Mouse (Mus musculus): ENCODE measurements around the gene Rsph14. TPM values are rescaled to one million over a fixed set of nuclear protein-coding genes. Genes with fewer than 3 reads are reported as not detected.
A peak's percentile ranks its signal among the peaks of the same experiment; 100 is the strongest.

Rsph14 gene
- polyA plus RNA-seq, 1 experiment from 2014 or later: not detected

DNA sequence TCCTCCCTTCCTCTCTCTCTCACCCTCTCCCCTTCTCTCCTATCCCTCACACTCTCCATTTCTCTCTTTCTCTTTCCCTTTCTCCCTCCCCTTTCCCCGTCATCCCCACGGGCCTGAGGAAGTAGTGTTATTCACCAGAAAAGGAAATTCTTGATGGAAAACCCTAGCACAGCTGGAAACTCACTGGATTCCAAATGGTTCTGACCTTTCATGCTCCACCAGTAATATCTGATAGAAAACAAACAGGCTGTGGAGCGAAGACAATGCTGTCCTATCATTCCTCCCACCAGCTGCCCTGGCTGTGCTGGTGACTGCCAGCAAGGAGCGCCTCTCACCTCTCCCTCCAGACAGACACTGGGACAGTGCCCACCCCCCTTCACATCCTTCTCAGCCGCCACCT, 37.5 kb downstream of the Rsph14 start:
- H3K27ac ChIP-seq (ENCODE audit: low read depth, low read length): peak overlapping the region; percentile 30; the same call in 1 of the 2 replicates
- H3K36me3 ChIP-seq (ENCODE audit: control insufficient read depth, insufficient read depth, low read length): no peaks in the 10 kb centered on the region
- peak overlapping the region; percentile 64 for H3K4me2 ChIP-seq
- H3K9me3 ChIP-seq (replicated peaks; ENCODE audit: control insufficient read depth, low read length): no peaks in the 10 kb centered on the region
- WGBS (ENCODE audit: insufficient replicate concordance): 11% methylated on average over 5 of the region's 5 CpGs
- peaks cover 14% of the 10 kb centered on the region for H3K4me1 ChIP-seq (ENCODE audit: control insufficient read depth, insufficient read depth, low read length)
- H3K9ac ChIP-seq (ENCODE audit: low read depth, low read length): no peak overlapping the region
- H3K27me3 ChIP-seq (ENCODE audit: control insufficient read depth, insufficient read depth, low read length): peaks cover 8% of the 10 kb centered on the region; the same call in 1 of the 2 replicates
- H3K4me3 ChIP-seq (ENCODE audit: low read depth, low read length): peak overlapping the region; percentile 27; the same call in 1 of the 2 replicates
- ATAC-seq (replicated peaks; ENCODE audit: insufficient number of reproducible peaks, low FRiP score, low TSS enrichment): no peak

GRCm38 (mm10) chr10:74990584-74991322, 41.6 kb downstream of the Rsph14 start:
- no peak overlapping the region; the same call in 1 of the 2 replicates for H3K4me3 ChIP-seq (ENCODE audit: low read depth, low read length)
- H3K9me3 ChIP-seq (replicated peaks; ENCODE audit: control insufficient read depth, low read length): no peaks in the 10 kb centered on the region
- H3K36me3 ChIP-seq (ENCODE audit: control insufficient read depth, insufficient read depth, low read length): no peaks in the 10 kb centered on the region
- peak overlapping the region; percentile 54; the same call in 1 of the 2 replicates for H3K9ac ChIP-seq (ENCODE audit: low read depth, low read length)
- ATAC-seq (replicated peaks; ENCODE audit: insufficient number of reproducible peaks, low FRiP score, low TSS enrichment): no peak
- no peak overlapping the region for H3K27ac ChIP-seq (ENCODE audit: low read depth, low read length)
- 39% methylated on average over 26 of the region's 26 CpGs for WGBS (ENCODE audit: insufficient replicate concordance)
- H3K4me2 ChIP-seq: peak overlapping the region; percentile 51
- H3K4me1 ChIP-seq (ENCODE audit: control insufficient read depth, insufficient read depth, low read length): peaks cover 21% of the 10 kb centered on the region
- peaks cover 8% of the 10 kb centered on the region; the same call in 1 of the 2 replicates for H3K27me3 ChIP-seq (ENCODE audit: control insufficient read depth, insufficient read depth, low read length)

GRCm38 (mm10) chr10:74989814-74990213, 42.6 kb downstream of the Rsph14 start:
- H3K36me3 ChIP-seq (ENCODE audit: control insufficient read depth, insufficient read depth, low read length): no peaks in the 10 kb centered on the region
- ATAC-seq (replicated peaks; ENCODE audit: insufficient number of reproducible peaks, low FRiP score, low TSS enrichment): no peak
- H3K27me3 ChIP-seq (ENCODE audit: control insufficient read depth, insufficient read depth, low read length): peaks cover 8% of the 10 kb centered on the region; the same call in 1 of the 2 replicates
- H3K9ac ChIP-seq (ENCODE audit: low read depth, low read length): no peak overlapping the region
- H3K27ac ChIP-seq (ENCODE audit: low read depth, low read length): no peak overlapping the region
- 66% methylated on average over 4 of the region's 4 CpGs for WGBS (ENCODE audit: insufficient replicate concordance)
- no peak overlapping the region for H3K4me2 ChIP-seq
- peaks cover 16% of the 10 kb centered on the region for H3K4me1 ChIP-seq (ENCODE audit: control insufficient read depth, insufficient read depth, low read length)
- no peaks in the 10 kb centered on the region for H3K9me3 ChIP-seq (replicated peaks; ENCODE audit: control insufficient read depth, low read length)
- no peak overlapping the region for H3K4me3 ChIP-seq (ENCODE audit: low read depth, low read length)

DNA sequence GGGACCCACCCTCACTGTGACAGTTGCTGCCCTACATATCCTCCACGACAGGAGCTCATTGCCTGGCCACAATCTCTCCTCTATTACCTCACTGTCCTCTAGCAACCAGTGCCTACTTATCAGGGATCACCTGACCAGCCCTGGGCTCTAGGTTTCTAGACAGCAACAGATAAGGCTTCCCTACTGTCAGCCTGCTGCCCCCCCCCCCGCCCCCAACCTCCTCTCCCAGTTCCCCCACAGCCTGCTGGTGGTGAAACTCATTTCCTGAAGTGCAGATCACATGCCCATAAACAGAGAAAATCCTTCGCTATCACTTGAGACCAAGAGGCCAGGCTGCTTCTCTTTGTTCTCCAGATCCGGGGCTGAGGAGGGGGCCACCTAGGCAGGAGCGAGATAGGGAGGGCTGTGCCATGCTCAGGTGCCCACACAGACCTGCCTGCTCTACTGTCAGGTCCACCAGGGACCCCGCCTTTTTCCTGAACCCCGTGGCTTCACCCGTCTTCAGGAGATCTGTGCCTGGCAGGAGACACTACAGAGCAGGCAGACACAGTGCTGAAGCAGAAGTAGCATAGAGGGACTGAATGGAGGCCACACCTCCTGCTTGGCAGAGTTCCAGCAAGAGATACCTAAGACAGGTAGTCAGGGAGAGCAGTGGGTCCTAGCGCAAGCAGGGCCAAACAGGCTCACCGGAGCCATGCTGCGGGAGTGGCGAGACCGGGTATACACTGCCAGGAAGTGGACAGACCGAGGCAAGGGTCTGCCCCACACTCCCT, 44.5 kb downstream of the Rsph14 start:
- no peak overlapping the region for H3K27ac ChIP-seq (ENCODE audit: low read depth, low read length)
- peak; percentile 14; the same call in 1 of the 2 replicates for ATAC-seq (replicated peaks; ENCODE audit: insufficient number of reproducible peaks, low FRiP score, low TSS enrichment)
- H3K36me3 ChIP-seq (ENCODE audit: control insufficient read depth, insufficient read depth, low read length): no peaks in the 10 kb centered on the region
- H3K27me3 ChIP-seq (ENCODE audit: control insufficient read depth, insufficient read depth, low read length): peaks cover 8% of the 10 kb centered on the region; the same call in 1 of the 2 replicates
- WGBS (ENCODE audit: insufficient replicate concordance): 48% methylated on average over 14 of the region's 14 CpGs
- H3K9me3 ChIP-seq (replicated peaks; ENCODE audit: control insufficient read depth, low read length): no peaks in the 10 kb centered on the region
- H3K4me2 ChIP-seq: peak overlapping the region; percentile 38; the same call in 1 of the 2 replicates
- peaks cover 12% of the 10 kb centered on the region for H3K4me1 ChIP-seq (ENCODE audit: control insufficient read depth, insufficient read depth, low read length)
- H3K4me3 ChIP-seq (ENCODE audit: low read depth, low read length): no peak overlapping the region
- H3K9ac ChIP-seq (ENCODE audit: low read depth, low read length): no peak overlapping the region; the same call in 1 of the 2 replicates

- H3K4me1 ChIP-seq (ENCODE audit: control insufficient read depth, insufficient read depth, low read length): peaks cover 9% of the 10 kb centered on the region
- no peak for ATAC-seq (replicated peaks; ENCODE audit: insufficient number of reproducible peaks, low FRiP score, low TSS enrichment)
- H3K27ac ChIP-seq (ENCODE audit: low read depth, low read length): no peak overlapping the region
- no peaks in the 10 kb centered on the region for H3K9me3 ChIP-seq (replicated peaks; ENCODE audit: control insufficient read depth, low read length)
- 64% methylated on average over 8 of the region's 8 CpGs for WGBS (ENCODE audit: insufficient replicate concordance)
- no peak overlapping the region for H3K4me2 ChIP-seq
- peaks cover 12% of the 10 kb centered on the region for H3K27me3 ChIP-seq (ENCODE audit: control insufficient read depth, insufficient read depth, low read length)
- H3K36me3 ChIP-seq (ENCODE audit: control insufficient read depth, insufficient read depth, low read length): no peaks in the 10 kb centered on the region
- H3K9ac ChIP-seq (ENCODE audit: low read depth, low read length): no peak overlapping the region
- H3K4me3 ChIP-seq (ENCODE audit: low read depth, low read length): no peak overlapping the region
Observed at GRCm38 (mm10) chr10:74983176-74983575, 49.2 kb downstream of the Rsph14 start.

DNA sequence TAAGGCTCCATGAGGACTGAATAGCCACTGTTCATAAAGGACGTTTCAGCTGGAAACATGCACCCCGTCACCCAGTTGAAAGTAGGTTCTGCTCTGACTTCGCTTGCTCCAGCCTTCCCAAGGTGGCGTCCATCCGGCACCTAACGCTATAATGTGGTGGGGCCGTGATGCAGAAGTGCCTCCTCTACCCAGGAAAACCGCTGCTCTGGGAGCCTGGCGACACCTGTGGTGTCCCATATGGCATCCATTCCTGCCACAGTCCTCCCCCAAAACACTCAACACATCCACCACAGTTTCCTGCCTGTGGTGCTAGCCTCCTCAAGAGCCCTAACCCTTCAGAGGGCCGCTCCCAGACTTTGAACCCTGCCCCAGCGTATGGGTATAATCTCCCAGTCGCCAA, 51.2 kb downstream of the Rsph14 start:
- Histone ChIP-seq H3K27ac (ENCODE audit: low read depth, low read length) (no peak overlapping the region), H3K27me3 (ENCODE audit: control insufficient read depth, insufficient read depth, low read length) (peaks cover 19% of the 10 kb centered on the region), H3K4me3 (ENCODE audit: low read depth, low read length) (no peak overlapping the region), H3K4me1 (ENCODE audit: control insufficient read depth, insufficient read depth, low read length) (no peaks in the 10 kb centered on the region), H3K36me3 (ENCODE audit: control insufficient read depth, insufficient read depth, low read length) (no peaks in the 10 kb centered on the region), H3K9ac (ENCODE audit: low read depth, low read length) (no peak overlapping the region), H3K4me2 (no peak overlapping the region), H3K9me3 (replicated peaks; ENCODE audit: control insufficient read depth, low read length) (no peaks in the 10 kb centered on the region)
- no peak for ATAC-seq (replicated peaks; ENCODE audit: insufficient number of reproducible peaks, low FRiP score, low TSS enrichment)
- whole genome bisulfite sequencing (ENCODE audit: insufficient replicate concordance): 78% methylated on average over 12 of the region's 12 CpGs

DNA sequence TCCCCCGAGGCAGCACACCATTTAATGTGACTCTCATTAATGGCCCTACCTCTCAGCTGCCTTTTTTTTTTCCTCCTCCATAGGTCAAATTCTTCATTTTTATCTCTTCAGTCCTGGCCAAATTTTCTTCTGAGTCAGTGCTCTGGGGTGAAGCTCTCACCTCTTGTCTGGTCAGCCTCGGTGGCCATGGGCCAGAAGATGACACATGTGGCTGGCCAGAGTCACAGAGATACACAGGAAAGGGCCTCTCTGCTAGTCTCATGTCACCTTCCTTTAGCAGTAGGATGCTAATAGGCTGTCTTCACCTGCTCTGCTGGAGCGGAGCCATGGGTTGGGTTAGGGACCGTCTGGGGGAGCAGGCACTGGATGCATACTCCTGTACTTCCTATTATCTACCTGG, 54.3 kb downstream of the Rsph14 start:
- H3K4me2 ChIP-seq: no peak overlapping the region
- no peaks in the 10 kb centered on the region for H3K4me1 ChIP-seq (ENCODE audit: control insufficient read depth, insufficient read depth, low read length)
- no peaks in the 10 kb centered on the region for H3K9me3 ChIP-seq (replicated peaks; ENCODE audit: control insufficient read depth, low read length)
- no peak overlapping the region for H3K9ac ChIP-seq (ENCODE audit: low read depth, low read length)
- 78% methylated on average over 4 of the region's 4 CpGs for WGBS (ENCODE audit: insufficient replicate concordance)
- H3K27ac ChIP-seq (ENCODE audit: low read depth, low read length): no peak overlapping the region
- H3K36me3 ChIP-seq (ENCODE audit: control insufficient read depth, insufficient read depth, low read length): no peaks in the 10 kb centered on the region
- no peak overlapping the region for H3K4me3 ChIP-seq (ENCODE audit: low read depth, low read length)
- peaks cover 19% of the 10 kb centered on the region for H3K27me3 ChIP-seq (ENCODE audit: control insufficient read depth, insufficient read depth, low read length)
- no peak for ATAC-seq (replicated peaks; ENCODE audit: insufficient number of reproducible peaks, low FRiP score, low TSS enrichment)

DNA sequence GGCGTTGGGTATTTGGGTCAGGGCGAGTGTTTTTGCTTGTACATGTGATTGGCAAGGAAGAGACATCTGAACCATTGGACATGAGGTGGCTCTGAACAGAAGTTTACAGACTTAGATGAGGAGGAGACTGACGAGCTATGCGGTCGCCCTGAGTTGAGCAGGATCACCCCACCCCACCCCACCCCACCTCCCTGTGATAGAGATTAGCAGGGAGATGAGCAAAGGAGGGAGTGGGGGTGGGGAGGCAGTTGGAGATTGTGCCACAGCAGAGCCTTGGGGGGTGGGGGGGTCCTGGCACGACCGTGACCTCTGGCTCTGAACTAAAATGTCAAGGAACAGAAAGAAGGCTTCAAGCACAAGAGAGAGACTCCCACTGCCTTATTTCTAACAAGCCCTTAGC, 56.0 kb downstream of the Rsph14 start:
- Histone ChIP-seq H3K27me3 (ENCODE audit: control insufficient read depth, insufficient read depth, low read length) (peaks cover 17% of the 10 kb centered on the region), H3K36me3 (ENCODE audit: control insufficient read depth, insufficient read depth, low read length) (no peaks in the 10 kb centered on the region), H3K9ac (ENCODE audit: low read depth, low read length) (no peak overlapping the region), H3K4me1 (ENCODE audit: control insufficient read depth, insufficient read depth, low read length) (no peaks in the 10 kb centered on the region), H3K9me3 (replicated peaks; ENCODE audit: control insufficient read depth, low read length) (no peaks in the 10 kb centered on the region), H3K4me3 (ENCODE audit: low read depth, low read length) (no peak overlapping the region), H3K27ac (ENCODE audit: low read depth, low read length) (no peak overlapping the region), H3K4me2 (no peak overlapping the region)
- WGBS (ENCODE audit: insufficient replicate concordance): 55% methylated on average over 7 of the region's 7 CpGs
- ATAC-seq (replicated peaks; ENCODE audit: insufficient number of reproducible peaks, low FRiP score, low TSS enrichment): no peak

All from heart, embryonic 11.5 days (tissue).